Mouse (Mus musculus) stomach, embryonic 15.5 days (tissue): ENCODE results near the gene Bmper. TPM values are rescaled to one million over a fixed set of nuclear protein-coding genes. Genes with fewer than 3 reads are reported as not detected.

ENCODE experiments used
- ATAC-seq: fragments of 200-750 bp; cut with Nextera tagmentation; 2 replicates; pipeline ENCODE4 v1.8.0; 2017; ENCODE audit warnings: low read depth, moderate number of reproducible peaks, moderate TSS enrichment; ENCODE audit not compliant: insufficient read depth, low FRiP score
- H3K27ac ChIP-seq: fragments of 300-500 bp; sonication (generic); 2 replicates; pipeline ENCODE4 v1.5.1; 2015; ENCODE audit warnings: mild to moderate bottlenecking, inconsistent platforms
- H3K27me3 ChIP-seq: fragments of 300-500 bp; sonication (generic); replicated peaks from 2 replicates; pipeline ENCODE4 v1.6.1; 2015; ENCODE audit warnings: inconsistent platforms
- H3K36me3 ChIP-seq: fragments of 300-500 bp; sonication (generic); 2 replicates; pipeline ENCODE4 v1.6.1; 2015; ENCODE audit warnings: inconsistent platforms
- H3K4me1 ChIP-seq: fragments of 300-500 bp; sonication (generic); 2 replicates; pipeline ENCODE4 v1.6.1; 2015; ENCODE audit warnings: inconsistent platforms
- H3K4me2 ChIP-seq: fragments of 300-500 bp; sonication (generic); 2 replicates; pipeline ENCODE4 v1.6.1; 2015; ENCODE audit warnings: mild to moderate bottlenecking, inconsistent platforms
- H3K4me3 ChIP-seq: fragments of 300-500 bp; sonication (generic); replicated peaks from 2 replicates; pipeline ENCODE4 v1.5.1; 2015; ENCODE audit warnings: inconsistent platforms
- H3K9ac ChIP-seq: fragments of 300-500 bp; sonication (generic); 2 replicates; pipeline ENCODE4 v1.6.1; 2015; ENCODE audit warnings: inconsistent platforms
- H3K9me3 ChIP-seq: fragments of 300-500 bp; sonication (generic); 2 replicates; pipeline ENCODE4 v1.6.1; 2016; ENCODE audit warnings: inconsistent platforms
- WGBS: fragments of 180-500 bp; shearing (Covaris S2); methylation state at CpG from one replicate; pipeline ENCODE4 v1.1.7; 2015; 5-methylcytosine and 5-hydroxymethylcytosine counted together
- polyA plus RNA-seq: library from polyadenylated mRNA; unstranded; fragments of >200 nt; fragmentation: Nextera tagmentation; extraction: Ambion mirVana; gene quantifications from 2 replicates; pipeline ENCODE4 v1.2.1, GENCODE M21; 2015

The Bmper gene
- polyA plus RNA-seq: 5.8 and 7.3 TPM in 2 replicates

- Histone ChIP-seq H3K9me3 (no peaks in the 10 kb centered on the region), H3K27ac (peak within 1 kb of the TSS; percentile 54), H3K4me3 (peak within 1 kb of the TSS; percentile 64), H3K36me3 (no peaks in the 10 kb centered on the region), H3K27me3 (peaks cover 34% of the 10 kb centered on the region), H3K9ac (peak within 1 kb of the TSS; percentile 46), H3K4me1 (peaks cover 6% of the 10 kb centered on the region; the same call in 1 of the 2 replicates), H3K4me2 (peak within 1 kb of the TSS; percentile 97)
- ATAC-seq: peak; percentile 87
- WGBS: under 1% methylated on average over 84 of the region's 86 CpGs
Measured at GRCm38 (mm10) chr9:23222841-23223548, at the start of gene Bmper. Bmper (plus strand) TSS chr9:23223076.

GRCm38 (mm10) chr9:23177476-23177875, 45.4 kb upstream of the Bmper start:
- H3K27ac ChIP-seq: no peak overlapping the region
- WGBS: 86% methylated on average over 4 of the region's 4 CpGs
- no peak overlapping the region for H3K9ac ChIP-seq
- no peak overlapping the region for H3K4me2 ChIP-seq
- no peaks in the 10 kb centered on the region for H3K27me3 ChIP-seq
- H3K4me3 ChIP-seq: no peak overlapping the region
- H3K9me3 ChIP-seq: no peaks in the 10 kb centered on the region
- no peak for ATAC-seq
- H3K4me1 ChIP-seq: no peaks in the 10 kb centered on the region
- H3K36me3 ChIP-seq: no peaks in the 10 kb centered on the region

- no peak overlapping the region for H3K9ac ChIP-seq
- no peaks in the 10 kb centered on the region for H3K4me1 ChIP-seq
- no peak overlapping the region for H3K4me2 ChIP-seq
- H3K36me3 ChIP-seq: no peaks in the 10 kb centered on the region
- H3K9me3 ChIP-seq: no peaks in the 10 kb centered on the region
- H3K27ac ChIP-seq: no peak overlapping the region
- no peak for ATAC-seq
- no peaks in the 10 kb centered on the region for H3K27me3 ChIP-seq
- no peak overlapping the region for H3K4me3 ChIP-seq
- WGBS: 64% methylated on average over 4 of the region's 4 CpGs
Measured at GRCm38 (mm10) chr9:23187181-23187580, 35.7 kb upstream of the Bmper start.

GRCm38 (mm10) chr9:23188136-23188535, 34.7 kb upstream of the Bmper start:
- no peak for ATAC-seq
- 78% methylated on average over 4 of the region's 4 CpGs for WGBS
- no peaks in the 10 kb centered on the region for H3K9me3 ChIP-seq

GRCm38 (mm10) chr9:23190950-23191349, 31.9 kb upstream of the Bmper start:
- WGBS: 43% methylated on average over 1 of the region's 1 CpGs
- no peak overlapping the region for H3K4me3 ChIP-seq

More at GRCm38 (mm10) chr9:23188136-23188535, 34.7 kb upstream of the Bmper start:
- Histone ChIP-seq H3K27ac (no peak overlapping the region), H3K4me1 (no peaks in the 10 kb centered on the region), H3K4me2 (no peak overlapping the region), H3K9ac (no peak overlapping the region), H3K27me3 (no peaks in the 10 kb centered on the region), H3K4me3 (no peak overlapping the region), H3K36me3 (no peaks in the 10 kb centered on the region)

GRCm38 (mm10) chr9:23191431-23191830, 31.4 kb upstream of the Bmper start:
- H3K9ac ChIP-seq: no peak overlapping the region
- H3K27me3 ChIP-seq: no peaks in the 10 kb centered on the region
- no peak for ATAC-seq
- H3K27ac ChIP-seq: no peak overlapping the region
- H3K9me3 ChIP-seq: no peaks in the 10 kb centered on the region
- WGBS: 69% methylated on average over 2 of the region's 2 CpGs
- H3K4me3 ChIP-seq: no peak overlapping the region
- H3K4me1 ChIP-seq: no peaks in the 10 kb centered on the region
- no peaks in the 10 kb centered on the region for H3K36me3 ChIP-seq
- H3K4me2 ChIP-seq: no peak overlapping the region

More at GRCm38 (mm10) chr9:23190950-23191349, 31.9 kb upstream of the Bmper start:
- Histone ChIP-seq H3K9me3 (no peaks in the 10 kb centered on the region), H3K4me2 (no peak overlapping the region), H3K4me1 (no peaks in the 10 kb centered on the region), H3K36me3 (no peaks in the 10 kb centered on the region), H3K9ac (no peak overlapping the region), H3K27me3 (no peaks in the 10 kb centered on the region), H3K27ac (no peak overlapping the region)
- ATAC-seq: no peak

- Histone ChIP-seq H3K4me3 (no peak overlapping the region), H3K9ac (no peak overlapping the region), H3K9me3 (no peaks in the 10 kb centered on the region), H3K4me2 (no peak overlapping the region), H3K27me3 (no peaks in the 10 kb centered on the region), H3K4me1 (no peaks in the 10 kb centered on the region), H3K27ac (no peak overlapping the region), H3K36me3 (no peaks in the 10 kb centered on the region)
- no peak for ATAC-seq
- 78% methylated on average over 3 of the region's 3 CpGs for WGBS
Measured at GRCm38 (mm10) chr9:23192567-23193331, 30.1 kb upstream of the Bmper start.

GRCm38 (mm10) chr9:23198996-23199395, 23.9 kb upstream of the Bmper start:
- WGBS: 89% methylated on average over 4 of the region's 4 CpGs

GRCm38 (mm10) chr9:23199841-23200240, 23.0 kb upstream of the Bmper start:
- 83% methylated on average over 1 of the region's 1 CpGs for WGBS
- Histone ChIP-seq H3K27ac (no peak overlapping the region), H3K27me3 (peaks cover 3% of the 10 kb centered on the region; the same call in 1 of the 2 replicates), H3K9me3 (no peaks in the 10 kb centered on the region), H3K36me3 (no peaks in the 10 kb centered on the region), H3K9ac (no peak overlapping the region), H3K4me2 (no peak overlapping the region), H3K4me1 (no peaks in the 10 kb centered on the region), H3K4me3 (no peak overlapping the region)
- no peak for ATAC-seq

More at GRCm38 (mm10) chr9:23198996-23199395, 23.9 kb upstream of the Bmper start:
- Histone ChIP-seq H3K4me1 (no peaks in the 10 kb centered on the region), H3K36me3 (no peaks in the 10 kb centered on the region), H3K27me3 (peaks cover 3% of the 10 kb centered on the region; the same call in 1 of the 2 replicates), H3K4me2 (no peak overlapping the region), H3K4me3 (no peak overlapping the region), H3K9ac (no peak overlapping the region), H3K27ac (no peak overlapping the region), H3K9me3 (no peaks in the 10 kb centered on the region)
- no peak for ATAC-seq

GRCm38 (mm10) chr9:23200828-23201227, 22.0 kb upstream of the Bmper start:
- H3K27ac ChIP-seq: no peak overlapping the region
- ATAC-seq: no peak
- 73% methylated on average over 4 of the region's 4 CpGs for WGBS
- H3K4me3 ChIP-seq: no peak overlapping the region
- H3K9ac ChIP-seq: no peak overlapping the region
- no peaks in the 10 kb centered on the region for H3K36me3 ChIP-seq
- H3K4me1 ChIP-seq: no peaks in the 10 kb centered on the region
- no peaks in the 10 kb centered on the region for H3K9me3 ChIP-seq
- no peak overlapping the region for H3K4me2 ChIP-seq
- peaks cover 3% of the 10 kb centered on the region; the same call in 1 of the 2 replicates for H3K27me3 ChIP-seq

GRCm38 (mm10) chr9:23202431-23202830, 20.4 kb upstream of the Bmper start:
- Histone ChIP-seq H3K4me3 (no peak overlapping the region), H3K4me2 (no peak overlapping the region), H3K4me1 (no peaks in the 10 kb centered on the region), H3K36me3 (no peaks in the 10 kb centered on the region), H3K9ac (no peak overlapping the region), H3K27ac (no peak overlapping the region), H3K9me3 (no peaks in the 10 kb centered on the region), H3K27me3 (peaks cover 3% of the 10 kb centered on the region; the same call in 1 of the 2 replicates)
- ATAC-seq: no peak
- 78% methylated on average over 4 of the region's 4 CpGs for WGBS
